Mouse (Mus musculus) lung, embryonic 14.5 days (tissue): ENCODE measurements around the gene Gm21887. TPM values are rescaled to one million over a fixed set of nuclear protein-coding genes. Genes with fewer than 3 reads are reported as not detected.
A peak's percentile ranks its signal among the peaks of the same experiment; 100 is the strongest.
"Not testable (repeated sequence)": the region's sequence is repeated elsewhere in the genome, so short reads cannot be mapped to it uniquely, and the experiment has no call there.

Source experiments
- ATAC-seq: fragments of 200-750 bp; cut with Nextera tagmentation; 2 replicates; pipeline ENCODE4 v1.8.0; 2017; ENCODE audit warnings: mild to moderate bottlenecking, moderate TSS enrichment, moderate library complexity; ENCODE audit not compliant: insufficient read depth
- DNase-seq: peaks from one replicate; pipeline ENCODE4 v3.0.0-alpha.2; 2015
- H3K27ac ChIP-seq: fragments of 300-500 bp; sonication (generic); 2 replicates; pipeline ENCODE4 v1.5.1; 2014; ENCODE audit warnings: low read depth, mild to moderate bottlenecking, moderate library complexity
- H3K27me3 ChIP-seq: fragments of 300-500 bp; sonication (generic); 2 replicates; pipeline ENCODE4 v1.6.1; 2014; ENCODE audit warnings: low read length, control low read depth; ENCODE audit not compliant: insufficient read depth
- H3K36me3 ChIP-seq: fragments of 300-500 bp; sonication (generic); 2 replicates; pipeline ENCODE4 v1.6.1; 2014; ENCODE audit warnings: control low read depth; ENCODE audit not compliant: insufficient read depth
- H3K4me1 ChIP-seq: fragments of 300-500 bp; sonication (generic); 2 replicates; pipeline ENCODE4 v1.6.1; 2014; ENCODE audit warnings: antibody characterized with exemption, control low read depth; ENCODE audit not compliant: insufficient read depth
- H3K4me2 ChIP-seq: fragments of 300-500 bp; sonication (generic); 2 replicates; pipeline ENCODE4 v1.6.1; 2014; ENCODE audit warnings: mild to moderate bottlenecking
- H3K4me3 ChIP-seq: fragments of 300-500 bp; sonication (generic); 2 replicates; pipeline ENCODE4 v1.5.1; 2014; ENCODE audit warnings: low read depth, low read length
- H3K9ac ChIP-seq: fragments of 300-500 bp; sonication (generic); 2 replicates; pipeline ENCODE4 v1.6.1; 2014
- H3K9me3 ChIP-seq: fragments of 300-500 bp; sonication (generic); 2 replicates; pipeline ENCODE4 v1.6.1; 2016; ENCODE audit warnings: low read depth, low read length, control low read depth
- CTCF ChIP-seq: IDR thresholded peaks from 2 replicates; pipeline ENCODE4 v1.5.1; 2016; ENCODE audit warnings: antibody characterized with exemption, low read depth
- WGBS: fragments of 180-500 bp; shearing (Covaris S2); extraction: QIAGEN DNeasy Blood & Tissue Kit; methylation state at CpG from one replicate; pipeline ENCODE4 v1.1.7; 2014; 5-methylcytosine and 5-hydroxymethylcytosine counted together
- polyA plus RNA-seq: library from polyadenylated mRNA; unstranded; fragments of >200 nt; fragmentation: Nextera tagmentation; extraction: Ambion mirVana; gene quantifications from 2 replicates; pipeline ENCODE4 v1.2.1, GENCODE M21; 2014

Gene Gm21887
- polyA plus RNA-seq, 1 experiment from 2014 or later = 439 TPM

DNA sequence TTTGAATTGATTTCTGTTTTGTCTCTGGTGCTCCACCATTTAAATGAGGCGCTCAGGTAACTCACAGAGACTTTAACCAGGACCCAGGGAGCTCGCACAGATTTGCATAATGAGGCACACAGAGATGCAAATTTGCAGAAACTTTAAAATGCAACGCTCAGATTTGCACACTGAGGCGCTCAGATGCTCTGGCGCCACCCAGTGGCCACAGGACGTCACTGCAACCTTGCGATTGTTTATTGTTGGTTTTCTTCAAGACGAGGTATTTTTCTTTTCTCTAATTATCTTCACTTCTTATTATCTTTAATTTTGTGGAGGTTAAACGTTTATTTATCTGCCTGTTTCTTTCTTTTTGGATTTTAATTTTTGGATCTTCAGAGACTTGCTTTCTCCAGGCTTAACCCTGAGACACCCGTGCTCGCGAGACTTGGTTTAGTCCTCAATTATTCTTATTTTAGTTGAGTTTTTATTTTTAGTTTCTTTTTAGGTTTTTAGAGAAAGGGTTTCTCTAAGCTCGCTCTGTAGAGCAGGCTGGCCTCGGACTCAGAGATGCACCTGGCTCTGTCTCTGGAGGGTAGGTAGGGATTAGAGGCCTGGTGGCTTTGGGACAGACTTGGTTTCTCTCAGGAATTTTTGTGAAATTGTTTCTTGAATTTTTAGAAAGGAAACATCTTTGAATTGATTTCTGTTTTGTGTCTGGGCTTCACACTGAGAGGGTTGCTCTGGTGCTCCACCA, 10.7 kb downstream of the Gm21887 start:
- H3K9me3 ChIP-seq = peaks cover 24% of the 10 kb centered on the region
- peak; percentile 62 for DNase-seq
- not testable (repeated sequence) for H3K4me3 ChIP-seq, H3K4me1 ChIP-seq, H3K27me3 ChIP-seq, H3K27ac ChIP-seq, ATAC-seq, H3K4me2 ChIP-seq, H3K9ac ChIP-seq
- TF ChIP-seq CTCF = peak; percentile 81
- WGBS = 57% methylated on average over 14 of the region's 14 CpGs
- H3K36me3 ChIP-seq = peaks cover 56% of the 10 kb centered on the region

DNA sequence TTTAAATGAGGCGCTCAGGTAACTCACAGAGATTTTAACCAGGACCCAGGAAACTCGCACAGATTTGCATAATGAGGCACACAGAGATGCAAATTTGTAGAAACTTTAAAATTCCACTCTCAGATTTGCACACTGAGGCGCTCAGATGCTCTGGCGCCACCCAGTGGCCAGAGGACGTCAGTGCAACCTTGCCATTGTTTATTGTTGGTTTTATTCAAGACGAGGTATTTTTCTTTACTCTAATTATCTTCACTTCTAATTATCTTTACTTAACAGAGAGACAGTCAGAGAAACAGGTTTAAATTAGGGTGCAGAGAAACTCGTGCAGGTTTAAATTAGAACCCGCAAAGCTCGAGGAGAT, 11.2 kb downstream of the Gm21887 start:
- not testable (repeated sequence) for H3K27me3 ChIP-seq, H3K9ac ChIP-seq, H3K4me3 ChIP-seq, H3K4me1 ChIP-seq, H3K4me2 ChIP-seq, H3K27ac ChIP-seq, ATAC-seq
- DNase-seq = peak; percentile 89
- TF ChIP-seq CTCF = peak; percentile 99
- 45% methylated on average over 9 of the region's 9 CpGs for WGBS
- Histone ChIP-seq H3K9me3 (peaks cover 24% of the 10 kb centered on the region), H3K36me3 (peaks cover 56% of the 10 kb centered on the region)

GRCm38 (mm10) chrX:170021205-170021604, 11.7 kb downstream of the Gm21887 start:
- H3K27ac ChIP-seq, H3K27me3 ChIP-seq, H3K4me1 ChIP-seq, H3K4me2 ChIP-seq, ATAC-seq, H3K4me3 ChIP-seq, H3K9ac ChIP-seq: not testable (repeated sequence)
- Histone ChIP-seq H3K9me3 (peaks cover 24% of the 10 kb centered on the region), H3K36me3 (peaks cover 53% of the 10 kb centered on the region)
- DNase-seq = peak; percentile 4
- 76% methylated on average over 12 of the region's 12 CpGs for WGBS

- ATAC-seq = not testable (repeated sequence)
These were observed 12.4 kb downstream of the Gm21887 start for GRCm38 (mm10) chrX:170021750-170022461.

More at GRCm38 (mm10) chrX:170021750-170022461, 12.4 kb downstream of the Gm21887 start:
- 51% methylated on average over 15 of the region's 15 CpGs for WGBS
- H3K9ac ChIP-seq, H3K4me3 ChIP-seq, H3K27ac ChIP-seq, H3K4me2 ChIP-seq, H3K4me1 ChIP-seq, H3K27me3 ChIP-seq: not testable (repeated sequence)
- peaks cover 24% of the 10 kb centered on the region for H3K9me3 ChIP-seq
- H3K36me3 ChIP-seq = peaks cover 52% of the 10 kb centered on the region
- DNase-seq = peak; percentile 88
- peak; percentile 88 for TF ChIP-seq CTCF

Other genes starting within 250 kb of the Gm21887 start
- 0.17 TPM in 1 of 2 replicates, not detected in the other for gene 4933400A11Rik, start 230.0 kb upstream of the Gm21887 start, polyA plus RNA-seq